Mouse (Mus musculus) hindbrain, postnatal 0 days (tissue): ENCODE measurements around the gene Nfe2l2. TPM values are rescaled to one million over a fixed set of nuclear protein-coding genes. Genes with fewer than 3 reads are reported as not detected.
"Not testable (repeated sequence)": the region's sequence is repeated elsewhere in the genome, so short reads cannot be mapped to it uniquely, and the experiment has no call there.

ENCODE experiments used
- ATAC-seq: fragments of 200-750 bp; cut with Nextera tagmentation; 2 replicates; pipeline ENCODE4 v1.8.0; 2017; ENCODE audit warnings: mild to moderate bottlenecking, moderate TSS enrichment, moderate library complexity
- DNase-seq: peaks from one replicate; pipeline ENCODE4 v3.0.0-alpha.2; 2015; ENCODE audit warnings: low spot score
- H3K27ac ChIP-seq: fragments of 300-500 bp; sonication (generic); 2 replicates; pipeline ENCODE4 v1.5.1; 2014; ENCODE audit warnings: mild to moderate bottlenecking
- H3K27me3 ChIP-seq: fragments of 300-500 bp; sonication (generic); 2 replicates; pipeline ENCODE4 v1.6.1; 2014; ENCODE audit warnings: low read length, mixed read lengths; ENCODE audit not compliant: insufficient read depth
- H3K36me3 ChIP-seq: fragments of 300-500 bp; sonication (generic); 2 replicates; pipeline ENCODE4 v1.6.1; 2014; ENCODE audit warnings: low read length, mixed read lengths; ENCODE audit not compliant: insufficient read depth
- H3K4me1 ChIP-seq: fragments of 300-500 bp; sonication (generic); 2 replicates; pipeline ENCODE4 v1.6.1; 2014; ENCODE audit warnings: antibody characterized with exemption, low read length, mixed read lengths; ENCODE audit not compliant: insufficient read depth
- H3K4me2 ChIP-seq: fragments of 300-500 bp; sonication (generic); 2 replicates; pipeline ENCODE4 v1.6.1; 2014; ENCODE audit warnings: low read depth, mild to moderate bottlenecking, low read length, moderate library complexity, mixed read lengths
- H3K4me3 ChIP-seq: fragments of 300-500 bp; sonication (generic); 2 replicates; pipeline ENCODE4 v1.5.1; 2014; ENCODE audit warnings: low read length
- H3K9ac ChIP-seq: fragments of 300-500 bp; sonication (generic); replicated peaks from 2 replicates; pipeline ENCODE4 v1.6.1; 2014; ENCODE audit warnings: mild to moderate bottlenecking, low read length, moderate library complexity, mixed read lengths
- H3K9me3 ChIP-seq: fragments of 300-500 bp; sonication (generic); 2 replicates; pipeline ENCODE4 v1.6.1; 2016; ENCODE audit warnings: low read length, mixed read lengths
- CTCF ChIP-seq: IDR thresholded peaks from 2 replicates; pipeline ENCODE4 v1.5.1; 2016; ENCODE audit warnings: antibody characterized with exemption, control low read depth, low read depth
- WGBS: fragments of 180-500 bp; shearing (Covaris S2); extraction: QIAGEN DNeasy Blood & Tissue Kit; methylation state at CpG from one replicate; pipeline ENCODE4 v1.1.7; 2014; 5-methylcytosine and 5-hydroxymethylcytosine counted together
- polyA plus RNA-seq: library from polyadenylated mRNA; unstranded; fragments of >200 nt; fragmentation: Nextera tagmentation; extraction: Ambion mirVana; gene quantifications from 2 replicates; pipeline ENCODE4 v1.2.1, GENCODE M21; 2015
- total RNA-seq: library from RNA; depleted of rRNA; stranded (reverse); fragments of >200 nt; gene quantifications from 2 replicates; pipeline ENCODE4 v1.2.3, GENCODE M21; 2014

Gene Nfe2l2
- total and polyA plus RNA-seq, 2 experiments from 2014 or later = 11.6 to 17.0 TPM

DNA sequence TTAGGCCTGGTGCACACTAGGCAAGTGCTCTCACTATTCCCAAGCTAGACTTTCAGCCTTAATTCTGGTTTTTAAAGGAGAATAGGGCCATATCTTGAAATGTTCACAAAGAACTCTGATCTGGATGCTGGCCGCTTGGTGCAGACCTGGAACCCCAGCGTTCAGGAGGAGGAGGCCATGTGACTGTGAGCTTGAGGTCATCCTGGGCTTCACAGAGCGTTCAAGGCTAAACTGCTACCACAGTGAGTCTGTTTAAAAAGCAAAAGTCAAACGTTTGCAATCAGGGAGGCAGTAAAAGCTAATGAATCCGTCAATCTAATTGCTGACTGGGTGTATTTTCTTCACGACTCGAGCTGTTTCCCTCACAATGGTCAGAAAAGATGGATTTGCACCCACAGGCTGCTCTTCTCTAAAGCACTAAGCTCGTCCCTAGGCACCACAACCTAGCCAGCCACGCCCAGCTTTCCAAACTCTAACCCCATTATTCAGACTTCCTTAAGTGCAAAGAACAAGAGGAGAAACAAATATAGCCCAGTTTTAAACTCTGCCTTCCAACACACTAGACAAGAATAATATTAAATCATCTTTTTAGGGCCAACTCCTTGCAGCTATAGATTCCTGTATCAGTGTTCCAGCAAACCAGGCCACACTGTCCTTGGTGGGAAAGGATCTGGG lies 8.6 kb downstream of the Nfe2l2 start:
- Histone ChIP-seq H3K9me3 (no peaks in the 10 kb centered on the region), H3K4me3 (no peak overlapping the region), H3K27me3 (no peaks in the 10 kb centered on the region), H3K4me1 (no peaks in the 10 kb centered on the region), H3K4me2 (no peak overlapping the region), H3K27ac (no peak overlapping the region), H3K36me3 (no peaks in the 10 kb centered on the region), H3K9ac (no peak overlapping the region)
- DNase-seq (no peak), ATAC-seq (no peak)
- 57% methylated on average over 9 of the region's 9 CpGs for WGBS
- no peak for TF ChIP-seq CTCF

DNA sequence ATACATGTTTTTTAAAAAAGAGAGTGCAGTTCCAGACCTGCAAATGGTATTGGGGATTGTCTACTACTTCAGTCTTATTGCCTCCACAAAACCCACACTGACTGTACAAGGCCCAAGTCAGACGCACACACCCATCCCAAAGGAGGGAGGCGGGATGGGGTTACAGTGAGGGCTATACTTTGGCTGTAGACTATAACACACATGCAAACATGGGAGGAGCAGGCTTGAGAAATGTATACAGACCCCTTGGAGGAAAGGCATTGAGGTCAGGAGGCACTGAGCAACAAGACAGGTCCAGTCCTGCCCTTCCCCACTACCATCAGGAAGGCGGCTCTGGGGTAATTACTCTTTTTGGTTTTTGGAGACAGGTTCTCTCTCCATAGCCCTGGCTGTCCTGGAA lies 9.5 kb downstream of the Nfe2l2 start:
- DNase-seq, H3K4me3 ChIP-seq, H3K36me3 ChIP-seq, H3K4me1 ChIP-seq, H3K9ac ChIP-seq, H3K9me3 ChIP-seq, ATAC-seq, H3K27me3 ChIP-seq, H3K4me2 ChIP-seq, H3K27ac ChIP-seq: not testable (repeated sequence)
- WGBS = 96% methylated on average over 3 of the region's 3 CpGs

GRCm38 (mm10) chr2:75692369-75692768 lies 12.1 kb downstream of the Nfe2l2 start:
- no peak overlapping the region for H3K4me2 ChIP-seq
- no peak overlapping the region for H3K9ac ChIP-seq
- H3K9me3 ChIP-seq = no peaks in the 10 kb centered on the region
- no peak for ATAC-seq
- no peaks in the 10 kb centered on the region for H3K36me3 ChIP-seq
- WGBS = 90% methylated on average over 6 of the region's 6 CpGs
- no peak for DNase-seq
- H3K27ac ChIP-seq = no peak overlapping the region
- H3K4me1 ChIP-seq = no peaks in the 10 kb centered on the region
- TF ChIP-seq CTCF = no peak
- no peak overlapping the region for H3K4me3 ChIP-seq
- no peaks in the 10 kb centered on the region for H3K27me3 ChIP-seq

DNA sequence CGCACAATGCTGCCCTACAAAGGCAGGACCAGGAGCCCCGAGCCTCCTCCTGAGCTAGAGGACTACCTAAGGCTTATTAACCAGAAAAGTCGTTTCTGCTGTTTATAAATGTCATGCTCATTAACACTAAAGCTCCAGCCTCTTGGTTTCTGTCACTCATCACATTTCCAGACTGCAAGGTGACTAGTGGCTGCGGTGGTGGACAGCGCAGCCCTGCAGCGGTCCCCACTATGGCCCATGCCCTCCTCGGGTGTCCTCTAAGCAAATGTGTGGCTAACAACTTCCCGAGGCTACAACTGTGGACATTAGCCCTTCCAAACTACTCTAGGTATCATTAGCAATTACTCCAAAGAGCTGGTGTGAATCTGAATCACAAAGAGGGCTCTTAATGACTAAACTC lies 13.1 kb downstream of the Nfe2l2 start:
- no peak overlapping the region for H3K27ac ChIP-seq
- 76% methylated on average over 8 of the region's 8 CpGs for WGBS
- DNase-seq (no peak), ATAC-seq (no peak)
- H3K9me3 ChIP-seq = no peaks in the 10 kb centered on the region
- no peaks in the 10 kb centered on the region for H3K36me3 ChIP-seq
- no peak overlapping the region for H3K9ac ChIP-seq
- H3K4me1 ChIP-seq = no peaks in the 10 kb centered on the region
- H3K27me3 ChIP-seq = no peaks in the 10 kb centered on the region
- no peak for TF ChIP-seq CTCF
- no peak overlapping the region for H3K4me3 ChIP-seq
- no peak overlapping the region for H3K4me2 ChIP-seq

DNA sequence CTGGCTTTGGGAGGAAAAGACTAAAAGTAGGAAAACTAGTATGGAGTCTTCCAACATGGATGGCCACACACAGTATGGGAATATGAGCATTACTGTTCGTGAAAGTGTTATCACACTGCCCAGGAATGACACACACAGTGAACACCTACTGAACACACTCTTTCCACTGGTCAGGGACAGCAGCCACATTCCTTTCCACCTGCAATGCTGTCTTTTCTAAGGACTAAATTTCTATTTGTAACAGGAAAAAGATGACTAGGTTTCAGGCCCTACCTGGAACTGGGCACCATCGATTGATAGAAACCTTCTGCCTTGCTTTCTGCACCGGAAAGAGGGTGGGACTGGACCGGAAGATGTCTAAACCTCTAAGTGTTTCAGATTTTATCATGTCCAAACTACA lies 13.8 kb downstream of the Nfe2l2 start:
- Histone ChIP-seq H3K9ac (no peak overlapping the region), H3K4me2 (no peak overlapping the region), H3K4me1 (no peaks in the 10 kb centered on the region), H3K4me3 (no peak overlapping the region), H3K36me3 (no peaks in the 10 kb centered on the region), H3K27me3 (no peaks in the 10 kb centered on the region), H3K9me3 (no peaks in the 10 kb centered on the region), H3K27ac (no peak overlapping the region)
- WGBS = 95% methylated on average over 4 of the region's 4 CpGs
- ATAC-seq (no peak), DNase-seq (no peak)
- no peak for TF ChIP-seq CTCF

GRCm38 (mm10) chr2:75689482-75690158 lies 14.8 kb downstream of the Nfe2l2 start:
- H3K4me1 ChIP-seq = no peaks in the 10 kb centered on the region
- no peak overlapping the region for H3K27ac ChIP-seq
- H3K4me2 ChIP-seq = no peak overlapping the region
- no peaks in the 10 kb centered on the region for H3K36me3 ChIP-seq
- no peaks in the 10 kb centered on the region for H3K9me3 ChIP-seq
- ATAC-seq = no peak
- H3K4me3 ChIP-seq = no peak overlapping the region
- no peak overlapping the region for H3K9ac ChIP-seq
- 78% methylated on average over 10 of the region's 10 CpGs for WGBS
- no peak for TF ChIP-seq CTCF
- DNase-seq = no peak
- no peaks in the 10 kb centered on the region for H3K27me3 ChIP-seq

- Histone ChIP-seq H3K27ac (no peak overlapping the region), H3K27me3 (no peaks in the 10 kb centered on the region), H3K4me1 (no peaks in the 10 kb centered on the region), H3K36me3 (no peaks in the 10 kb centered on the region), H3K4me3 (no peak overlapping the region), H3K9me3 (no peaks in the 10 kb centered on the region), H3K9ac (no peak overlapping the region), H3K4me2 (no peak overlapping the region)
- no peak for TF ChIP-seq CTCF
- no peak for ATAC-seq
- DNase-seq = no peak
- 90% methylated on average over 1 of the region's 1 CpGs for WGBS
Measured at GRCm38 (mm10) chr2:75688901-75689300, 15.5 kb downstream of the Nfe2l2 start.
